Mouse (Mus musculus) forebrain, embryonic 12.5 days (tissue): Measurements from ENCODE around the gene Nmu. TPM values are rescaled to one million over a fixed set of nuclear protein-coding genes. Genes with fewer than 3 reads are reported as not detected.

Experiments
- polyA plus RNA-seq: library from polyadenylated mRNA; unstranded; fragments of >200 nt; fragmentation: Nextera tagmentation; extraction: Ambion mirVana; gene quantifications from 2 replicates; pipeline ENCODE4 v1.2.1, GENCODE M21; 2016

The Nmu gene
- polyA plus RNA-seq, 1 experiment from 2014 or later: not detected

Other genes with a start within 250 kb of the Nmu start
- gene Srd5a3, start 223.5 kb downstream of the Nmu start, polyA plus RNA-seq: 15.7 and 16.5 TPM in 2 replicates
- gene Tmem165, start 179.9 kb downstream of the Nmu start, polyA plus RNA-seq: 85.3 and 88.6 TPM in 2 replicates
- 14.5 and 17.3 TPM in 2 replicates for gene Clock, start 59.0 kb downstream of the Nmu start, polyA plus RNA-seq
- not detected in 2 replicates for gene Pdcl2, start 32.6 kb downstream of the Nmu start, polyA plus RNA-seq
- not detected in 2 replicates for gene Gm7271, start 120.3 kb upstream of the Nmu start, polyA plus RNA-seq
- gene Exoc1, start 165.5 kb upstream of the Nmu start, polyA plus RNA-seq: 55.2 and 61.0 TPM in 2 replicates
- gene Cep135, start 224.9 kb upstream of the Nmu start, polyA plus RNA-seq: 10.9 and 11.3 TPM in 2 replicates